Mouse (Mus musculus) thymus, postnatal 36 days (tissue): ENCODE measurements around the gene Hrg.
"Not testable (repeated sequence)": the region's sequence is repeated elsewhere in the genome, so short reads cannot be mapped to it uniquely, and the experiment has no call there.

Experiments
- DNase-seq, 2 experiments: peaks; one replicate each; pipeline ENCODE4 v3.0.0; 2022; ENCODE audit warnings: mixed read lengths in 2 of 2

Hrg gene

DNA sequence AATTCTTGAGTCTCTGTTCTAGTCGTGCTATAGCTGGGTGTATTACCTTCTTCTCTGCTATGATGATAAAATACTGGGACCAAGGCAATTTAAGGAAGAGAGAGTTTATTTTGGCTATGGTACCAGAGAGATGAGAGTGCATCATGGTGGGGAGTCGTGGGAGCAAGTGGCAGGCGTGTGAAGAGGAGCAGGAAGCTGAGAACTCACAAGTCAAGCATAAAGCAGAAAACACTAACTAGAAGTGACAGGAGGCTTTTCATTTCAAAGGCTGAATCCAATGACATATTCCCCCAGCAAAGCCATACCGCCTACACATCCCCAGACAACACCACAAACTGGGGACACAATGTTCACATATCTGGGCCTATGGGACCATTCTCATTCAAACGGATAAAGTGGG is 11.4 kb downstream of the Hrg start:
- DNase-seq: no peak

DNA sequence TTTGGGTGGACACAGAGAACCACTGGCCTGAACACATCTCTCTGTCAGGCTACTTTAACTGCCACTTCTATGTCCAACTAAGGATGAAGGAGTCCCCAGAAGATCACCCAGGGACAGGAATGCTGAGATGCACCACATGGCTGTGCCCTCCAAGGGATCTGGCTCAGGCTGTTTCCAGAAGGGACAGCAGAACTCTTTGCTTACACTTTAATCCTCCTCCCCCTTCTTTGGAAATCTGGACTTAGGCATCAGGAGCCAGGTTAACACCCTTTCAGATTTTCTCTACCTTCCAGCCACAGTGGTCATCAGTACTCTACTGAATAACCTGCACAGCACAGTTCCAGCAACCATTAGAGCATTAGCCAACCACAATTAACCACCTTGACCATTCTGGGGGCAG is 12.4 kb downstream of the Hrg start:
- no peak for DNase-seq

DNA sequence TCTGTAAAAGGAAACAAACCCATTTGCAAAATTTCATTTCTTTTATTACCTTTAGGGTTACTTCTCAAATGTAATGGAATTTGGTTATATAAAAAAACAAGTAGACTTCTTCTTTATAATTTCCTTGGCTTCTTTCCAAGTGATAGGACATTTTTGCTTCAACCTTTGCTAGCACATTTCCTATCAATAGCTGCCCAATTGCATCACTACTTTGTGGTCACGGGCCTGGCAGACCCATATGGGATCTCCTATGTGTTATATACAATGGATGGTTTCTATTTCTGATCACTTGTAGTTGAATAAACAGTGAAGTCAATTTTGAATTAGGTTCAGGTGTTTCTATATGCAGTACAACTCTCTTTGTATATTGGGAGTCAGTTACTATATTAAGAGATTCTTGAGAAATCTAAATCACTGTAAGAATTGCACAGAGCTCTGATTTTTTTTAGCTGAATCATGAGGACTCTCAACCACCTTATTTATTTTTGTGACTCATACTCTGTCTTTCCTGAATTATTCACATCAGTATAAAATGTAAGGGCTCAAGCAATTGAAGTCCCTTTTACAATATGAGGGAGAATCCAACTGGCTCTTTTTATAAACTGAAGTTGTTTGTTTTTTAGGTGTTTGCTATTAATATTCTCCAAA is 16.6 kb downstream of the Hrg start:
- DNase-seq: no peak

DNA sequence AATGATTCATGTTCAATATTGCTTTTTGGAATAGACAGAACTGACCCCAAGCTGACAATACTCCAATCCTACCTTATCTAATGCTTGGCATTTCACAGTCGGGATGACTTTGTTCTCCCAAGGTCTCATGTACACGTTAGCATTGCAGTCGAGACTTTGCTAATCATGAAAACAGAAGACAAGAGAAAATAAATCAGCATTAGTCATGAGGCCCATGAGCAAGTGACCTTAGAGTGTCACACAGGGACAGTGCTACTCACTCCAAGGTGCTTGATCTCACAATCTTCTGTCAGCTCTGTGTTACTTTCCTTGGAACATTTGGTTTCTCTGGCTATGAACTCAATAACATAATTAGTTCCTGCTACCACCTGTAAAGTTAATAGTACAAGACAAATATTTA is 46.1 kb downstream of the Hrg start:
- DNase-seq: not testable (repeated sequence)
